Mouse (Mus musculus) liver, postnatal 0 days (tissue): ENCODE data around the gene Fbxo21. TPM values are rescaled to one million over a fixed set of nuclear protein-coding genes. Genes with fewer than 3 reads are reported as not detected.
A peak's percentile ranks its signal among the peaks of the same experiment; 100 is the strongest.

ENCODE experiments used
- ATAC-seq: fragments of 200-750 bp; cut with Nextera tagmentation; 2 replicates; pipeline ENCODE4 v1.8.0; 2017; ENCODE audit warnings: mild to moderate bottlenecking, moderate library complexity
- DNase-seq: peaks from one replicate; pipeline ENCODE4 v3.0.0-alpha.2; 2016
- H3K27ac ChIP-seq: fragments of 300-500 bp; sonication (generic); 2 replicates; pipeline ENCODE4 v1.5.1; 2014; ENCODE audit warnings: antibody characterized with exemption, moderate library complexity, mild to moderate bottlenecking, low read depth
- H3K27me3 ChIP-seq: fragments of 300-500 bp; sonication (generic); 2 replicates; pipeline ENCODE4 v1.6.1; 2014; ENCODE audit warnings: low read length, control low read depth, mixed read lengths; ENCODE audit not compliant: insufficient read depth
- H3K36me3 ChIP-seq: fragments of 300-500 bp; sonication (generic); replicated peaks from 2 replicates; pipeline ENCODE4 v1.6.1; 2014; ENCODE audit warnings: mild to moderate bottlenecking, control low read depth, low read length, moderate library complexity, mixed read lengths; ENCODE audit not compliant: insufficient read depth
- H3K4me1 ChIP-seq: fragments of 300-500 bp; sonication (generic); 2 replicates; pipeline ENCODE4 v1.6.1; 2014; ENCODE audit warnings: antibody characterized with exemption, mild to moderate bottlenecking, control low read depth; ENCODE audit not compliant: insufficient read depth
- H3K4me2 ChIP-seq: fragments of 300-500 bp; sonication (generic); 2 replicates; pipeline ENCODE4 v1.6.1; 2014; ENCODE audit warnings: low read depth, mild to moderate bottlenecking, low read length, moderate library complexity, mixed read lengths
- H3K4me3 ChIP-seq: fragments of 300-500 bp; sonication (generic); 2 replicates; pipeline ENCODE4 v1.5.1; 2014; ENCODE audit warnings: low read depth, low read length
- H3K9ac ChIP-seq: fragments of 300-500 bp; sonication (generic); replicated peaks from 2 replicates; pipeline ENCODE4 v1.6.1; 2014; ENCODE audit warnings: mild to moderate bottlenecking, moderate library complexity
- H3K9me3 ChIP-seq: fragments of 300-500 bp; sonication (generic); 2 replicates; pipeline ENCODE4 v1.6.1; 2016; ENCODE audit warnings: mild to moderate bottlenecking, control low read depth, low read length, mixed read lengths
- CTCF ChIP-seq: sonication (generic); IDR thresholded peaks from 2 replicates; pipeline ENCODE4 v1.5.1; 2016; ENCODE audit warnings: antibody characterized with exemption, low read depth
- EP300 ChIP-seq: IDR thresholded peaks from 2 replicates; pipeline ENCODE4 v1.6.1; 2016; ENCODE audit warnings: antibody characterized with exemption, low read depth, mild to moderate bottlenecking
- WGBS: fragments of 180-500 bp; shearing (Covaris S2); extraction: QIAGEN DNeasy Blood & Tissue Kit; methylation state at CpG from one replicate; pipeline ENCODE4 v1.1.7; 2014; ENCODE audit not compliant: insufficient replicate concordance; 5-methylcytosine and 5-hydroxymethylcytosine counted together
- polyA plus RNA-seq: library from polyadenylated mRNA; unstranded; fragments of >200 nt; fragmentation: Nextera tagmentation; extraction: Ambion mirVana; gene quantifications from 2 replicates; pipeline ENCODE4 v1.2.1, GENCODE M21; 2015

The Fbxo21 gene
- polyA plus RNA-seq, 1 experiment from 2014 or later: 29.9 TPM

GRCm38 (mm10) chr5:117977501-117978158 lies 1.1 kb downstream of the Fbxo21 start:
- Histone ChIP-seq H3K27ac (peak overlapping the region; percentile 87), H3K4me3 (peak overlapping the region; percentile 88), H3K36me3 (peaks cover 7% of the 10 kb centered on the region; the same call in 1 of the 2 replicates), H3K27me3 (no peaks in the 10 kb centered on the region), H3K4me1 (peaks cover 8% of the 10 kb centered on the region), H3K4me2 (peak overlapping the region; percentile 96), H3K9me3 (no peaks in the 10 kb centered on the region), H3K9ac (peak overlapping the region; percentile 84)
- TF ChIP-seq CTCF (no peak), EP300 (no peak)
- DNase-seq (peak; percentile 59), ATAC-seq (no peak)
- 9% methylated on average over 30 of the region's 30 CpGs for WGBS

GRCm38 (mm10) chr5:117978159-117978697 lies 1.7 kb downstream of the Fbxo21 start:
- H3K9me3 ChIP-seq: no peaks in the 10 kb centered on the region
- peak overlapping the region; percentile 88 for H3K4me3 ChIP-seq
- peak overlapping the region; percentile 87 for H3K27ac ChIP-seq
- whole genome bisulfite sequencing: 54% methylated on average over 17 of the region's 17 CpGs
- H3K4me2 ChIP-seq: peak overlapping the region; percentile 96
- TF ChIP-seq CTCF (no peak), EP300 (no peak)
- ATAC-seq (no peak), DNase-seq (no peak)
- peaks cover 9% of the 10 kb centered on the region; the same call in 1 of the 2 replicates for H3K36me3 ChIP-seq
- H3K4me1 ChIP-seq: peaks cover 8% of the 10 kb centered on the region
- H3K27me3 ChIP-seq: no peaks in the 10 kb centered on the region
- peak overlapping the region; percentile 84; the same call in 1 of the 2 replicates for H3K9ac ChIP-seq

- peaks cover 12% of the 10 kb centered on the region; the same call in 1 of the 2 replicates for H3K36me3 ChIP-seq
- no peak for TF ChIP-seq CTCF
- peak; percentile 36; the same call in 1 of the 2 replicates for TF ChIP-seq EP300
- H3K4me1 ChIP-seq: peaks cover 11% of the 10 kb centered on the region
- H3K4me2 ChIP-seq: peak overlapping the region; percentile 96; the same call in 1 of the 2 replicates
- ATAC-seq (peak; percentile 81), DNase-seq (peak; percentile 57)
- H3K27me3 ChIP-seq: no peaks in the 10 kb centered on the region
- H3K9ac ChIP-seq: no peak overlapping the region
- 62% methylated on average over 5 of the region's 5 CpGs for WGBS
- H3K4me3 ChIP-seq: no peak overlapping the region
- no peaks in the 10 kb centered on the region for H3K9me3 ChIP-seq
- H3K27ac ChIP-seq: peak overlapping the region; percentile 87
Observed at GRCm38 (mm10) chr5:117979082-117979481, 2.6 kb downstream of the Fbxo21 start.

GRCm38 (mm10) chr5:117980921-117981320 lies 4.4 kb downstream of the Fbxo21 start:
- peaks cover 16% of the 10 kb centered on the region for H3K4me1 ChIP-seq
- 68% methylated on average over 8 of the region's 8 CpGs for WGBS

GRCm38 (mm10) chr5:117981943-117982342 lies 5.4 kb downstream of the Fbxo21 start:
- Histone ChIP-seq H3K27ac (peak overlapping the region; percentile 87), H3K9ac (no peak overlapping the region), H3K27me3 (no peaks in the 10 kb centered on the region), H3K36me3 (peaks cover 12% of the 10 kb centered on the region; the same call in 1 of the 2 replicates), H3K9me3 (no peaks in the 10 kb centered on the region), H3K4me2 (no peak overlapping the region), H3K4me1 (peaks cover 17% of the 10 kb centered on the region), H3K4me3 (no peak overlapping the region)
- TF ChIP-seq EP300: no peak
- no peak for TF ChIP-seq CTCF
- DNase-seq: no peak
- 82% methylated on average over 5 of the region's 5 CpGs for WGBS
- no peak for ATAC-seq

More at GRCm38 (mm10) chr5:117980921-117981320, 4.4 kb downstream of the Fbxo21 start:
- Histone ChIP-seq H3K27ac (peak overlapping the region; percentile 87), H3K4me3 (no peak overlapping the region), H3K4me2 (no peak overlapping the region), H3K9ac (no peak overlapping the region), H3K36me3 (peaks cover 12% of the 10 kb centered on the region; the same call in 1 of the 2 replicates), H3K9me3 (no peaks in the 10 kb centered on the region), H3K27me3 (no peaks in the 10 kb centered on the region)
- DNase-seq: no peak
- ATAC-seq: peak; percentile 43
- TF ChIP-seq EP300: no peak
- no peak for TF ChIP-seq CTCF

GRCm38 (mm10) chr5:117986327-117986726 lies 9.8 kb downstream of the Fbxo21 start:
- H3K4me3 ChIP-seq: no peak overlapping the region
- H3K36me3 ChIP-seq: peaks cover 26% of the 10 kb centered on the region
- peaks cover 13% of the 10 kb centered on the region; the same call in 1 of the 2 replicates for H3K4me1 ChIP-seq
- H3K9ac ChIP-seq: peak overlapping the region; percentile 21
- no peaks in the 10 kb centered on the region for H3K27me3 ChIP-seq
- peak overlapping the region; percentile 86 for H3K27ac ChIP-seq
- DNase-seq (peak; percentile 72), ATAC-seq (peak; percentile 93)
- H3K4me2 ChIP-seq: no peak overlapping the region
- WGBS: 41% methylated on average over 4 of the region's 4 CpGs
- TF ChIP-seq EP300 (peak; percentile 30; the same call in 1 of the 2 replicates), CTCF (no peak)
- H3K9me3 ChIP-seq: no peaks in the 10 kb centered on the region
